Mouse (Mus musculus) kidney, adult 2 months (tissue): ENCODE data around the gene Egfl7. TPM values are rescaled to one million over a fixed set of nuclear protein-coding genes. Genes with fewer than 3 reads are reported as not detected.

Experiments used
- DNase-seq: peaks from one replicate; pipeline ENCODE4 v3.0.0; 2021
- H3K27ac ChIP-seq: fragments of 200-500 bp; 2 replicates; pipeline ENCODE4 v1.5.1; 2012; ENCODE audit warnings: low read depth, low read length, control low read depth, inconsistent platforms; ENCODE audit not compliant: insufficient read depth
- H3K27me3 ChIP-seq: fragments of 200-500 bp; replicated peaks from 2 replicates; pipeline ENCODE4 v1.6.1; 2012; ENCODE audit warnings: mild to moderate bottlenecking, moderate library complexity, low read length, inconsistent platforms; ENCODE audit not compliant: control insufficient read depth, insufficient read depth
- H3K36me3 ChIP-seq: fragments of 200-500 bp; 2 replicates; pipeline ENCODE4 v1.6.1; 2012; ENCODE audit warnings: mild to moderate bottlenecking, moderate library complexity, low read length, inconsistent platforms; ENCODE audit not compliant: control insufficient read depth, insufficient read depth
- H3K4me1 ChIP-seq: fragments of 200-500 bp; 2 replicates; pipeline ENCODE4 v1.6.1; 2011; ENCODE audit warnings: low read length; ENCODE audit not compliant: control insufficient read depth, insufficient read depth
- H3K4me3 ChIP-seq: fragments of 200-500 bp; 2 replicates; pipeline ENCODE4 v1.5.1; 2011; ENCODE audit warnings: mild to moderate bottlenecking, low read depth, low read length, control low read depth; ENCODE audit not compliant: insufficient read depth
- CTCF ChIP-seq: fragments of 200-500 bp; conservative IDR thresholded peaks from 2 replicates; pipeline ENCODE4 v1.5.1; 2011; ENCODE audit warnings: low read depth, mild to moderate bottlenecking, control low read depth, low read length, moderate library complexity, mixed read lengths; ENCODE audit not compliant: insufficient read depth, insufficient read length
- POLR2A ChIP-seq: fragments of 200-500 bp; IDR thresholded peaks from one replicate; pipeline ENCODE4 v1.6.1; 2011; ENCODE audit warnings: low read depth, low read length, control low read depth
- WGBS: fragments of 180-500 bp; shearing (Covaris S2); methylation state at CpG from one replicate; pipeline ENCODE4 v1.1.7; 2018; 5-methylcytosine and 5-hydroxymethylcytosine counted together
- polyA plus RNA-seq: library from polyadenylated mRNA; depleted of rRNA; stranded (reverse); fragments of >200 nt; gene quantifications from 2 replicates; pipeline ENCODE4 v1.2.3, GENCODE M21; 2012

The Egfl7 gene
- polyA plus RNA-seq, 1 experiment: 297 TPM

DNA sequence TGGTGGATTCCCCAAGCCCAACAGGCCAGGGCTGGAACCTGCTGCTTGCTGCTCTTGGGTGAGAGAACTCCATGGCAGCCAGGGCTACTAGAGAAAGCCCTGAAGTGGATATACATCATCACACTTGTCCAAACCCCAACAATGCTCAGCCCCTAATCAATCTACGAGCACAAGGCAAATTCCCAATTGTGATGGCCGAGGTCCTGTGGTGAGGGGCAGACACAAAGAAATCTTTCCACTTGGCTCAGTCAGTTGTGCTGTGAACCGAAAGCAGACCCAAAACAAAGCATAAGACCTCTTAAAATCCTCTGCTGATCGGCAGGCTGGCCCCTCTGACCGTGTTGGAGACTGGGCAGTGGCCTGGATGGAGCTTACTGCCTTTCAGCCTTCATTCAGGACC lies 5.0 kb upstream of the Egfl7 start:
- WGBS: 77% methylated on average over 5 of the region's 5 CpGs
- no peaks in the 10 kb centered on the region for H3K27me3 ChIP-seq
- no peaks in the 10 kb centered on the region for H3K36me3 ChIP-seq
- TF ChIP-seq CTCF: no peak
- TF ChIP-seq POLR2A: no peak
- H3K4me1 ChIP-seq: no peaks in the 10 kb centered on the region; the same call in 1 of the 2 replicates
- no peak for DNase-seq
- no peak overlapping the region for H3K4me3 ChIP-seq
- H3K27ac ChIP-seq: peak overlapping the region; percentile 74

GRCm38 (mm10) chr2:26575378-26575777 lies 4.4 kb upstream of the Egfl7 start:
- 97% methylated on average over 1 of the region's 1 CpGs for WGBS
- H3K27me3 ChIP-seq: no peaks in the 10 kb centered on the region
- peak overlapping the region; percentile 74 for H3K27ac ChIP-seq
- no peak overlapping the region for H3K4me3 ChIP-seq
- no peaks in the 10 kb centered on the region for H3K4me1 ChIP-seq
- no peak for DNase-seq
- no peaks in the 10 kb centered on the region for H3K36me3 ChIP-seq
- TF ChIP-seq POLR2A (no peak), CTCF (no peak)

DNA sequence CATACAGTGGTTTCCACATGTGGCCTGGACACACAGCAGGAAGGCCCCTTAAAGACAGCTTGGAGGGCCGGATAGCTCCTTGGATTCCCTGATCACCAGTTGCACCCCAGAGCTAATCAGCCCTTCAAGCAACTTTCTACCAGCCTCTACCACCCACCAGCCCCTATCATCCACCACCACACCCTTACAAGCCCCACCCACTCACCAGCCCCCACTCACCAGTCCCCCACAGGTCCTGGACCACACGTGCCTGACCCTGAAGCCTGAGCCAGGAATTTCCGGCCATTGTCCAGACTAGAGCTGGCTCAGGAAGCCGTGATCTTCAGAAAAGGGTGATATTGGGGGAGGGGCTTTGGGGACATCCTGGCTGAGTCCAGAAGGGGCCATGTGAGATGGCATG lies 3.9 kb upstream of the Egfl7 start:
- Histone ChIP-seq H3K4me3 (no peak overlapping the region), H3K27ac (peak overlapping the region; percentile 93), H3K36me3 (no peaks in the 10 kb centered on the region), H3K4me1 (no peaks in the 10 kb centered on the region), H3K27me3 (no peaks in the 10 kb centered on the region)
- WGBS: 59% methylated on average over 4 of the region's 4 CpGs
- peak; percentile 89 for DNase-seq
- TF ChIP-seq CTCF: no peak
- TF ChIP-seq POLR2A: no peak

- H3K4me3 ChIP-seq: no peak overlapping the region
- TF ChIP-seq CTCF: no peak
- no peak for TF ChIP-seq POLR2A
- no peaks in the 10 kb centered on the region for H3K4me1 ChIP-seq
- no peaks in the 10 kb centered on the region for H3K27me3 ChIP-seq
- no peaks in the 10 kb centered on the region for H3K36me3 ChIP-seq
- no peak for DNase-seq
- H3K27ac ChIP-seq: peak overlapping the region; percentile 93
- WGBS: 67% methylated on average over 4 of the region's 4 CpGs
Observed at GRCm38 (mm10) chr2:26576462-26576861, 3.4 kb upstream of the Egfl7 start.

GRCm38 (mm10) chr2:26578369-26578768 lies 1.4 kb upstream of the Egfl7 start:
- H3K36me3 ChIP-seq: no peaks in the 10 kb centered on the region
- DNase-seq: peak; percentile 91
- WGBS: 57% methylated on average over 6 of the region's 6 CpGs
- H3K27ac ChIP-seq: peak overlapping the region; percentile 78
- no peaks in the 10 kb centered on the region for H3K4me1 ChIP-seq
- TF ChIP-seq POLR2A: no peak
- no peak for TF ChIP-seq CTCF
- H3K27me3 ChIP-seq: no peaks in the 10 kb centered on the region
- no peak overlapping the region for H3K4me3 ChIP-seq

- peak; percentile 31 for TF ChIP-seq POLR2A
- TF ChIP-seq CTCF: no peak
- Histone ChIP-seq H3K4me3 (peak overlapping the region; percentile 14; the same call in 1 of the 2 replicates), H3K4me1 (no peaks in the 10 kb centered on the region), H3K27me3 (no peaks in the 10 kb centered on the region), H3K27ac (peak overlapping the region; percentile 69), H3K36me3 (no peaks in the 10 kb centered on the region)
- 85% methylated on average over 5 of the region's 5 CpGs for WGBS
- DNase-seq: peak; percentile 74
Observed at GRCm38 (mm10) chr2:26580751-26581150, 937 bp downstream of the Egfl7 start.

DNA sequence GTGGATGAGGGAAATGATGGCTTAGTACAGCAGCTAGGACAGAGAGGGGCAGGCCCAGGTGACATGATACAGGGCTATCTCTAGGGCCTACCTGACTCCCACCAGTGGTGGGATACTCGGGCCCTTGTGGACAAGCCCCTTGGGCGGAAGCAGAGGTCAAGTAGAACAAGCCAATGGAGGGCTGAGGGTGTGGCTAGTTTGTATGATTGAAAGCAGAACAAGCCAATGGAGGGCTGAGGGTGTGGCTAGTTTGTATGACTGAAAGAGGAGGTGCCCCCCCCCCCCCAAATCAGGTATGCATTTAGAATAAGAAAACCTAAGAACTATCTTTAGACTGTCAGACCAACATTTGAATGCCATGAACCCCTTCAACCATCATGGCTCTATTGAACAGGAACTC lies 2.4 kb downstream of the Egfl7 start:
- Histone ChIP-seq H3K4me1 (no peaks in the 10 kb centered on the region), H3K27me3 (no peaks in the 10 kb centered on the region), H3K4me3 (peak overlapping the region; percentile 0), H3K27ac (peak overlapping the region; percentile 69), H3K36me3 (peaks cover 2% of the 10 kb centered on the region; the same call in 1 of the 2 replicates)
- 64% methylated on average over 2 of the region's 2 CpGs for WGBS
- DNase-seq: peak; percentile 81
- TF ChIP-seq CTCF: no peak
- no peak for TF ChIP-seq POLR2A
